Mouse (Mus musculus) myocyte (in vitro differentiated cells): ENCODE measurements around the gene Cnst. TPM values are rescaled to one million over a fixed set of nuclear protein-coding genes. Genes with fewer than 3 reads are reported as not detected.

Experiments
- H3K27me3 ChIP-seq: one replicate; pipeline ENCODE4 v1.6.1; 2011; ENCODE audit not compliant: control insufficient read depth, insufficient read depth, insufficient read length
- H3K36me3 ChIP-seq: one replicate; pipeline ENCODE4 v1.6.1; 2011; ENCODE audit not compliant: control insufficient read depth, insufficient read depth
- H3K4me2 ChIP-seq: one replicate; pipeline ENCODE4 v1.6.1; 2011; ENCODE audit warnings: low read depth, control low read depth
- H3K4me3 ChIP-seq: one replicate; pipeline ENCODE4 v1.5.1; 2011; ENCODE audit warnings: mild to moderate bottlenecking, control low read depth, moderate library complexity
- H3K79me2 ChIP-seq: one replicate; pipeline ENCODE4 v1.6.1; 2011; ENCODE audit not compliant: control insufficient read depth, insufficient read depth
- H3ac ChIP-seq: one replicate; pipeline ENCODE4 v1.6.1; 2011; ENCODE audit not compliant: control insufficient read depth, insufficient read length
- CEBPB ChIP-seq: IDR thresholded peaks from 2 replicates; pipeline ENCODE4 v1.6.1; 2011; ENCODE audit warnings: mild to moderate bottlenecking, moderate library complexity; ENCODE audit not compliant: poor library complexity, insufficient read depth, severe bottlenecking
- E2F4 ChIP-seq: IDR thresholded peaks from one replicate; pipeline ENCODE4 v1.6.1; 2011; ENCODE audit warnings: mild to moderate bottlenecking, control low read depth, moderate library complexity; ENCODE audit not compliant: insufficient read depth
- MAX ChIP-seq: IDR thresholded peaks from one replicate; pipeline ENCODE4 v1.6.1; 2011; ENCODE audit warnings: low read depth, mild to moderate bottlenecking, control low read depth
- MYOD1 ChIP-seq, 3 experiments: IDR thresholded peaks; one replicate each; pipeline ENCODE4 v1.6.1; 2011; ENCODE audit warnings: control low read depth in 2 of 3, low read depth in 2 of 3, mild to moderate bottlenecking in 2 of 3, moderate library complexity in 1 of 3; ENCODE audit not compliant: insufficient read length in 2 of 3, control insufficient read depth in 1 of 3
- MYOG ChIP-seq, 3 experiments: IDR thresholded peaks; one replicate each; pipeline ENCODE4 v1.6.1; 2011; ENCODE audit warnings: control low read depth in 2 of 3, low read depth in 2 of 3, mild to moderate bottlenecking in 2 of 3; ENCODE audit not compliant: insufficient read length in 2 of 3, control insufficient read depth in 1 of 3, insufficient read depth in 1 of 3
- POLR2A ChIP-seq: IDR thresholded peaks from one replicate; pipeline ENCODE4 v1.6.1; 2011; ENCODE audit warnings: low read depth, mild to moderate bottlenecking, control low read depth, moderate library complexity; ENCODE audit not compliant: insufficient read length
- POLR2AphosphoS2 ChIP-seq: IDR thresholded peaks from one replicate; pipeline ENCODE4 v1.6.1; 2011; ENCODE audit warnings: low read depth, control low read depth; ENCODE audit not compliant: insufficient read length
- REST ChIP-seq: IDR thresholded peaks from one replicate; pipeline ENCODE4 v1.6.1; 2011; ENCODE audit warnings: mild to moderate bottlenecking, control low read depth, moderate library complexity; ENCODE audit not compliant: insufficient read depth, insufficient read length
- SRF ChIP-seq: IDR thresholded peaks from one replicate; pipeline ENCODE4 v1.6.1; 2011; ENCODE audit warnings: low read depth; ENCODE audit not compliant: control insufficient read depth, insufficient read length
- TCF12 ChIP-seq: IDR thresholded peaks from one replicate; pipeline ENCODE4 v1.6.1; 2011; ENCODE audit warnings: mild to moderate bottlenecking, control low read depth; ENCODE audit not compliant: poor library complexity, insufficient read depth, severe bottlenecking
- TCF3 ChIP-seq: IDR thresholded peaks from one replicate; pipeline ENCODE4 v1.6.1; 2011; ENCODE audit warnings: low read depth, control low read depth; ENCODE audit not compliant: insufficient read length
- USF1 ChIP-seq: IDR thresholded peaks from one replicate; pipeline ENCODE4 v1.6.1; 2011; ENCODE audit warnings: low read depth, mild to moderate bottlenecking, control low read depth, moderate library complexity
- polyA plus RNA-seq: library from polyadenylated mRNA; unstranded; fragments of >200 nt; fragmentation: generic; extraction: Trizol; gene quantifications from one replicate; pipeline ENCODE4 v1.2.1, GENCODE M21; 2012; ENCODE audit warnings: missing spikeins

The Cnst gene
- polyA plus RNA-seq, 1 experiment: 14.0 TPM

- Histone ChIP-seq H3K4me3 (no peak overlapping the region), H3K27me3 (no peaks in the 10 kb centered on the region), H3K79me2 (no peaks in the 10 kb centered on the region), H3ac (no peak overlapping the region), H3K36me3 (no peaks in the 10 kb centered on the region), H3K4me2 (no peak overlapping the region)
- TF ChIP-seq USF1: no peak
These were observed 66.2 kb downstream of the Cnst start for GRCm38 (mm10) chr1:179612418-179612817.

DNA sequence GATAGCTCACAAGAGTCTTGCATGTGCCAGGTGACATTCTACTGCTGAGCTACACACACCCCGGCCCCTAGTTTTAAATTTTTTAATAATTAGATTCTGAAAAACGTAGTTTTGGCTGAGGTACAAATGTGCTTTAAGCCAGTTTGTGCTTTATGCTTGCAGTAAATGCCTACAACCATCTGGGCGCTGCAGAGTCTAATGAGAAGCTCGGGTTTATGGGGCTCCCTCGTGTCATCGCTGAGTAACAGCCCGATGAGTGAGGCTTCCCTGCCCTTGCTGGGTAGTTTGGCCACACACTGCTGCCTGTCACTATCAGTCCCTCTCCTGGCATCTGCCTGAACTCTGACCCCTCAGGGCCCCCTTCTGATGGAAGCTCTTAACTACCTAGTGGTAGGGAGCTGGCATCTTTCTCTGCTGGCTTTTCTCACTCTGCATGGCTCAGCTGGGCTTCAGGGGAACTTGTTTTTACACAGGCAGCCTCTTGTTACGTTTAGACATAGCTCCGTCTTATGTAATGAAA, 66.9 kb downstream of the Cnst start:
- TF ChIP-seq MYOG (IDR thresholded peaks at IDR 0.05; ENCODE audit: control insufficient read depth in 1 of 3, insufficient read depth in 1 of 3, insufficient read length in 2 of 3, low read depth in 2 of 3) (no peak), POLR2A (no peak), MYOD1 (IDR thresholded peaks at IDR 0.05; ENCODE audit: control insufficient read depth in 1 of 3, insufficient read length in 2 of 3, low read depth in 2 of 3) (no peak), CEBPB (no peak), E2F4 (no peak), USF1 (no peak), MAX (no peak), TCF12 (no peak), REST (no peak), POLR2AphosphoS2 (no peak), SRF (no peak), TCF3 (no peak)
- H3K4me3 ChIP-seq: no peak overlapping the region
- no peaks in the 10 kb centered on the region for H3K36me3 ChIP-seq
- H3ac ChIP-seq: no peak overlapping the region
- no peaks in the 10 kb centered on the region for H3K79me2 ChIP-seq
- H3K4me2 ChIP-seq: no peak overlapping the region
- H3K27me3 ChIP-seq: no peaks in the 10 kb centered on the region

GRCm38 (mm10) chr1:179617426-179617825, 71.3 kb downstream of the Cnst start:
- Histone ChIP-seq H3K27me3 (no peaks in the 10 kb centered on the region), H3K4me2 (no peak overlapping the region), H3K79me2 (no peaks in the 10 kb centered on the region), H3K36me3 (no peaks in the 10 kb centered on the region), H3ac (no peak overlapping the region), H3K4me3 (no peak overlapping the region)
- TF ChIP-seq POLR2A (no peak), MYOD1 (IDR thresholded peaks at IDR 0.05; ENCODE audit: control insufficient read depth in 1 of 3, insufficient read length in 2 of 3, low read depth in 2 of 3) (no peak), MAX (no peak), TCF3 (no peak), USF1 (no peak), REST (no peak), MYOG (IDR thresholded peaks at IDR 0.05; ENCODE audit: control insufficient read depth in 1 of 3, insufficient read depth in 1 of 3, insufficient read length in 2 of 3, low read depth in 2 of 3) (no peak), E2F4 (no peak), SRF (no peak), POLR2AphosphoS2 (no peak), CEBPB (no peak), TCF12 (no peak)

- Histone ChIP-seq H3K4me2 (no peak overlapping the region), H3K79me2 (no peaks in the 10 kb centered on the region), H3K36me3 (peaks cover 4% of the 10 kb centered on the region), H3ac (no peak overlapping the region), H3K4me3 (no peak overlapping the region), H3K27me3 (no peaks in the 10 kb centered on the region)
- no peak for TF ChIP-seq MAX
- TF ChIP-seq POLR2A: no peak
- no peak for TF ChIP-seq MYOD1 (IDR thresholded peaks at IDR 0.05; ENCODE audit: control insufficient read depth in 1 of 3, insufficient read length in 2 of 3, low read depth in 2 of 3)
- TF ChIP-seq TCF12: no peak
- TF ChIP-seq SRF: no peak
- TF ChIP-seq REST: no peak
- TF ChIP-seq POLR2AphosphoS2: no peak
- no peak for TF ChIP-seq CEBPB
- no peak for TF ChIP-seq TCF3
- TF ChIP-seq E2F4: no peak
- no peak for TF ChIP-seq USF1
These were observed 76.5 kb downstream of the Cnst start for GRCm38 (mm10) chr1:179622665-179623064.

DNA sequence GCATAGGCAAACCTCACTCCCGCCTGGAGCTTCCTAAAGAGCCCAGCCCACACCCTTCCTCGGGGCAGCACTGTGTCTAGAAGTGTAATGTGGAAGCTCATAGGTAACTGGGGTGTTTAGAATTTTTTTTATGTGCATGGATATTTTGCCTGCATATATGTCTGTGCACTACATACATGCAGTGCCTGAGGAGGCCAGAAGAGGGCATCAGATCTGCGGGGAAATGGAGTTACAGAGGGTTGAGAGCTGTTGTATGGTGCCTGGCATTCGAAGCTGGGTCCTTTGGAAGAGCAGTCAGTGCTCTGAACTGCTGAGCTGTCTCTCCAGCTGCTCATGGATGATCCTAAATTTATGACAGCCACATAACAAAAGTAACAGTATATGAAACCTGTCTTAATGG, 77.5 kb downstream of the Cnst start:
- Histone ChIP-seq H3K79me2 (no peaks in the 10 kb centered on the region), H3ac (no peak overlapping the region), H3K4me3 (no peak overlapping the region), H3K36me3 (peaks cover 4% of the 10 kb centered on the region), H3K4me2 (no peak overlapping the region), H3K27me3 (no peaks in the 10 kb centered on the region)
- TF ChIP-seq POLR2AphosphoS2 (no peak), TCF12 (no peak), USF1 (no peak), POLR2A (no peak), MYOD1 (IDR thresholded peaks at IDR 0.05; ENCODE audit: control insufficient read depth in 1 of 3, insufficient read length in 2 of 3, low read depth in 2 of 3) (no peak), MAX (no peak), REST (no peak), TCF3 (no peak), E2F4 (no peak), MYOG (IDR thresholded peaks at IDR 0.05; ENCODE audit: control insufficient read depth in 1 of 3, insufficient read depth in 1 of 3, insufficient read length in 2 of 3, low read depth in 2 of 3) (no peak), SRF (no peak), CEBPB (no peak)
